Mouse (Mus musculus) heart, adult 2 months (tissue): Measurements from ENCODE around the gene Gm45837. TPM values are rescaled to one million over a fixed set of nuclear protein-coding genes. Genes with fewer than 3 reads are reported as not detected.

Experiments used
- DNase-seq, 2 experiments: peaks; one replicate each; pipeline ENCODE4 v3.0.0; 2021
- H3K27ac ChIP-seq: fragments of 200-600 bp; 2 replicates; pipeline ENCODE4 v1.8.1; 2022
- H3K27me3 ChIP-seq: fragments of 200-500 bp; 2 replicates; pipeline ENCODE4 v1.6.1; 2012; ENCODE audit warnings: mild to moderate bottlenecking, low read length, inconsistent platforms, mixed read lengths; ENCODE audit not compliant: control insufficient read depth, insufficient read depth
- H3K36me3 ChIP-seq: fragments of 200-500 bp; 2 replicates; pipeline ENCODE4 v1.6.1; 2012; ENCODE audit warnings: low read length, inconsistent platforms; ENCODE audit not compliant: control insufficient read depth, insufficient read depth
- H3K4me1 ChIP-seq: fragments of 200-500 bp; 2 replicates; pipeline ENCODE4 v1.6.1; 2011; ENCODE audit warnings: low read length; ENCODE audit not compliant: control insufficient read depth, insufficient read depth
- H3K4me3 ChIP-seq: fragments of 200-600 bp; 2 replicates; pipeline ENCODE4 v1.8.1; 2022
- H3K79me2 ChIP-seq: fragments of 200-500 bp; replicated peaks from 2 replicates; pipeline ENCODE4 v1.6.1; 2012; ENCODE audit warnings: mild to moderate bottlenecking, inconsistent platforms, low read length, moderate library complexity, mixed read lengths; ENCODE audit not compliant: control insufficient read depth, insufficient read depth
- H3K9ac ChIP-seq: fragments of 200-500 bp; 2 replicates; pipeline ENCODE4 v1.6.1; 2012; ENCODE audit warnings: low read depth, mild to moderate bottlenecking, control low read depth, inconsistent platforms, low read length, mixed read lengths
- CTCF ChIP-seq: fragments of 200-600 bp; IDR thresholded peaks from 2 replicates; pipeline ENCODE4 v1.8.1; 2022; ENCODE audit warnings: antibody characterized with exemption, mild to moderate bottlenecking, moderate library complexity
- EP300 ChIP-seq: fragments of 200-500 bp; IDR thresholded peaks from 2 replicates; pipeline ENCODE4 v1.6.1; 2011; ENCODE audit warnings: low read depth, low read length, control low read depth; ENCODE audit not compliant: insufficient read depth
- POLR2A ChIP-seq: fragments of 200-500 bp; IDR thresholded peaks from 2 replicates; pipeline ENCODE4 v1.6.1; 2011; ENCODE audit warnings: mild to moderate bottlenecking, low read depth, low read length, control low read depth; ENCODE audit not compliant: insufficient read depth
- WGBS: fragments of 180-500 bp; shearing (Covaris S2); methylation state at CpG from one replicate; pipeline ENCODE4 v1.1.7; 2018; 5-methylcytosine and 5-hydroxymethylcytosine counted together
- intact Hi-C: fragments of 180-260 bp; cut with DNase I; formaldehyde crosslinking; loops from one replicate; pipeline ENCODE4 v1.15.1; 2025
- polyA plus RNA-seq: library from polyadenylated mRNA; depleted of rRNA; stranded (reverse); fragments of >200 nt; gene quantifications from 2 replicates; pipeline ENCODE4 v1.2.3, GENCODE M21; 2012
- total RNA-seq, 2 experiments: library from RNA; stranded (reverse); gene quantifications; 2 replicates each; pipeline ENCODE4 v1.2.3; 2021

Gene Gm45837
- total and polyA plus RNA-seq, 3 experiments, result not detected

DNA sequence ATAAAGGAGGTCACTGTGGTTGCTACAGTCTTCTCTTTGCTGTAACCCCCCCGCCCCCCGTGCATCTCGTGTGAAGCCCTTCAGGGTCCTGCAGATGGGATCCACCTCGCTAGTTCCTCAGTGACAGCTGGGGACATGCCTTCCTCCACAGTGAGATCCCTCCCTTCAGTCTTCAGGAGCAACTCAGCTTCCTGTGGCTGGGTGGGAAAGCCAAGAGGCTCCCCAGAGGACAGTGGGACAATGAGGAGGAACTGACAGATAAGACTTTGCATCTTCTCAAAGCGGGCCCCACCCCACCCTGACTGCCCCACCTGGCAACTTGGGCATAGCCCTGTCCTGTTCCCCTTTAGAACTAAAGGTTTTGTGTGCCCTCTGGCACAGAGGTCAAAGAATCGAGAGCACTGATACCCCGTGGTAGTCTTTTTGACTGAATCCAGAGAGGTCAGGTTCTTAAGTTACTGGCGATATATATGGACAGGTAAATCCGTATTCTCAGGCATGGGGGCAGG lies 48.7 kb downstream of the Gm45837 start:
- TF ChIP-seq CTCF (no peak), EP300 (0 out of 2 replicates have a peak, but pooled peaks have one; percentile 34), POLR2A (no peak)
- Histone ChIP-seq H3K27ac (peak overlapping the region; percentile 77), H3K9ac (no peak overlapping the region), H3K27me3 (no peaks in the 10 kb centered on the region), H3K36me3 (peaks cover 8% of the 10 kb centered on the region), H3K79me2 (0 out of 2 replicates have a peak, but pooled peaks cover 1% of the 10 kb centered on the region), H3K4me3 (no peak overlapping the region), H3K4me1 (peaks cover 54% of the 10 kb centered on the region)
- WGBS, result 42% methylated on average over 9 of the region's 9 CpGs
- intact Hi-C loops, result no loop called here
- peak; percentile 39 to 44 for DNase-seq

DNA sequence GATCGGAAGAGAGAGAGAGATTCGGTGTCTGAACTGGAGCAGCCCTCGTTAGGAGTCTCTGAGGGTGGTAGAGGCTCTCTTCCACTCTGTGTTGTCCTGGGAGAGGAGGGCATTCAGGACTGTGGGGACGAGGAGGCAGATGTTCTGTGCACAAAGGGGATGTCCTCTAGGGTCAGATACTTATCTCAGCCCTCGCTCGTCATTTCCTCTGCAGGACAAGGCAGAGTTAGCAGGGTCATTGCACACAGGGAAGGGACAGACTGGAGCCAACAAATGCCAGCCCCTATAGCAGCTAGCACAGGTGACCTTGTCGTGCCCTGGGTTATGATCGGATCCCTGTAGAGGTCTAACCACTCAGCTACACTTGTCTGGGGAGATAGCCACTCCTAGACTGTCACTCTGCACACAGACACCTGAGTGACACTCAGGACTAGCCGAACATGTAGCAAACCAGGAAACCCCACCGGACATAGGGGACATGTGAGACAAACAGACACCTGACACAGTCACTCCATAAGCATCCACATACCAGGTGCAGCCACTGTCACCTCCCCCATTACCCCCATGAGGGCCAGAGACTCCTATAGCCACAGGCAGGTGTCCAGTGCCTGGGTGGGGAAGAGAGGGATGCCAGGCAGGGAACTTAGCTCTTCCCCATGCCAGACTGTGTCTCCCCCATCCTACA lies 49.4 kb downstream of the Gm45837 start:
- no peak for TF ChIP-seq CTCF
- 0 out of 2 replicates have a peak, but pooled peaks have one; percentile 29 for TF ChIP-seq POLR2A
- peak; percentile 88; the same call in 1 of the 2 replicates for TF ChIP-seq EP300

DNA sequence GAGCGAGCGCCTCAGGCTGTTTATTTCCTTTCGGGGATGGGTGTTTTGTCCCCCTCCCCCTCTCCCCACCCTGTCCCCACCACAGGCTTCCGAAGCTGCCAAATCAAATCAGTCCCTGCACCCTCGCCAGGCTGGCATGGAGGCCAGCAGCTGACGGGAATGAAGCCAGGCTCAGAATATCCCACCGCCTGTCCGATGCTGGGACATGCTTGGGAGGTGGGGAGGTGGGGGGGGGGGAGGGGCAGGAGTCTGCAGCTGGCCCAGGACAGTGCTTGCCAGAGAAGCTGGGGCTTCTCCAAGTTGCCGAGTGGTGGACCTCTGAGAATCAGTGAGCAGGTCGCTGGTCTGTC lies 49.9 kb downstream of the Gm45837 start:
- intact Hi-C loops, result no loop called here
- peaks cover 63% of the 10 kb centered on the region for H3K4me1 ChIP-seq
- peak overlapping the region; percentile 16 for H3K9ac ChIP-seq

More for the DNA sequence above, 49.4 kb downstream of the Gm45837 start:
- Histone ChIP-seq H3K4me3 (peak overlapping the region; percentile 23; the same call in 1 of the 2 replicates), H3K4me1 (peaks cover 58% of the 10 kb centered on the region), H3K9ac (0 out of 2 replicates have a peak overlapping the region, but pooled peaks have one; percentile 16), H3K27me3 (no peaks in the 10 kb centered on the region), H3K36me3 (peaks cover 8% of the 10 kb centered on the region), H3K79me2 (0 out of 2 replicates have a peak, but pooled peaks cover 1% of the 10 kb centered on the region), H3K27ac (peak overlapping the region; percentile 77)
- intact Hi-C loops, result no loop called here
- WGBS, result 27% methylated on average over 10 of the region's 10 CpGs
- peak in 1 of 2 experiments; percentile 44 for DNase-seq

GRCm38 (mm10) chr7:101461571-101461970 lies 50.9 kb downstream of the Gm45837 start:
- Histone ChIP-seq H3K27ac (peak overlapping the region; percentile 78), H3K4me1 (peaks cover 68% of the 10 kb centered on the region), H3K27me3 (no peaks in the 10 kb centered on the region), H3K36me3 (peaks cover 11% of the 10 kb centered on the region), H3K79me2 (no peaks in the 10 kb centered on the region), H3K9ac (peak overlapping the region; percentile 31; the same call in 1 of the 2 replicates), H3K4me3 (peak overlapping the region; percentile 9)
- WGBS, result 64% methylated on average over 11 of the region's 11 CpGs
- TF ChIP-seq POLR2A, result no peak
- no peak for TF ChIP-seq EP300
- TF ChIP-seq CTCF, result no peak
- intact Hi-C loops, result no loop called here
- DNase-seq, result peak in 1 of 2 experiments; percentile 36

More for the DNA sequence above, 49.9 kb downstream of the Gm45837 start:
- TF ChIP-seq POLR2A, result no peak
- TF ChIP-seq EP300, result no peak
- TF ChIP-seq CTCF, result no peak
- Histone ChIP-seq H3K79me2 (0 out of 2 replicates have a peak, but pooled peaks cover 1% of the 10 kb centered on the region), H3K27ac (peak overlapping the region; percentile 78), H3K4me3 (peak overlapping the region; percentile 23; the same call in 1 of the 2 replicates), H3K27me3 (no peaks in the 10 kb centered on the region), H3K36me3 (peaks cover 8% of the 10 kb centered on the region)
- peak; percentile 74 to 84 for DNase-seq
- WGBS, result 17% methylated on average over 10 of the region's 10 CpGs

DNA sequence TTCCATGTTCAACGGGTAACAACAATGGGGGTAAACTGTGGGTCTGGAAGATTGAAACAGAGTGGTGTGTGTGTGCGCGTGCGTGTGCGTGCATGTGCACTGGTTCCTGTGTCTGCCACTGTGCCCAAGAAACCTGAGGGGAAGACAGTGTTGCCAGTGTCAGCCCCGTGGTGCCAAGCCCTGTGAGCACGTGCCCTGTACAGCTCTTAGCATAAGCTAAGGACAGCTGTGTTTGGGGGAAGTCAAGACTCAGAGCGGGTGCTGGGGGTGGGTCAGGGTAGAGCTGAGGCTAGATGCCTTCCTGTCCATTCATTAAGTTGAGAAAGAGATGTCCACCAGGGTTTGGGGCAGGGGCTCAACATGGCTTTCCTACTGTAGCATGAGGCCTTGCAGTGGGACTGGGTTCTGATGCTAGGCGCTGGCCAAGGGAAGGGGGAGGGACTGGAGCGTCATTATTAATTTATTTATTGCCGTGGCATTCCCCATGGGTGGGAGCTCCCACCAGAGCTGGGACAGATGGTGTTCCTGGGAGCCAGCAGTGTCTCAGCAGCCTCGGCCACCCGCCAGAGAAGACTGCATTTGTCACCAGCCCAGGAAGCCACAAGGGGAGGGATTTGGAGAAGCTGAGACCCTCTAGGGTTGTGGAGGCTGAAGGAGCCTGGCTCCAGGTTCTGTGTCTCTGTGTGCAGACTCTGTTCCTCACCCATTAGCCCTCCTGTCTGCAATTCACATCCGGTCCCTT lies 51.8 kb downstream of the Gm45837 start:
- no peaks in the 10 kb centered on the region for H3K79me2 ChIP-seq
- H3K9ac ChIP-seq, result no peak overlapping the region
- peaks cover 11% of the 10 kb centered on the region for H3K36me3 ChIP-seq
- TF ChIP-seq CTCF (no peak), POLR2A (no peak), EP300 (no peak)
- H3K4me1 ChIP-seq, result peaks cover 67% of the 10 kb centered on the region
- intact Hi-C loops, result no loop called here
- no peaks in the 10 kb centered on the region for H3K27me3 ChIP-seq
- H3K27ac ChIP-seq, result peak overlapping the region; percentile 78
- DNase-seq, result peak in 1 of 2 experiments; percentile 36
- H3K4me3 ChIP-seq, result no peak overlapping the region
- WGBS, result 59% methylated on average over 14 of the region's 14 CpGs
